Mouse (Mus musculus): ENCODE measurements around the gene Gars.

Gene Gars

GRCm38 (mm10) chr6:55091396-55091795 is 53.6 kb downstream of the Gars start:
- DNase-seq (ENCODE audit: extremely low read depth, insufficient read length, low spot score): no peak

- DNase-seq (ENCODE audit: extremely low read depth, insufficient read length, low spot score): no peak
Observed at GRCm38 (mm10) chr6:55093431-55094146, 55.8 kb downstream of the Gars start.

GRCm38 (mm10) chr6:55098030-55098429 is 60.2 kb downstream of the Gars start:
- DNase-seq (ENCODE audit: extremely low read depth, insufficient read length, low spot score): peak; percentile 26

- no peak for DNase-seq (ENCODE audit: extremely low read depth, insufficient read length, low spot score)
Observed at GRCm38 (mm10) chr6:55098603-55099002, 60.8 kb downstream of the Gars start.

- no peak for DNase-seq (ENCODE audit: extremely low read depth, insufficient read length, low spot score)
Observed at GRCm38 (mm10) chr6:55108358-55108757, 70.6 kb downstream of the Gars start.

GRCm38 (mm10) chr6:55117325-55118109 is 79.7 kb downstream of the Gars start:
- DNase-seq (ENCODE audit: extremely low read depth, insufficient read length, low spot score): no peak

GRCm38 (mm10) chr6:55123056-55123455 is 85.2 kb downstream of the Gars start:
- DNase-seq (ENCODE audit: extremely low read depth, insufficient read length, low spot score): no peak

GRCm38 (mm10) chr6:55126576-55126975 is 88.8 kb downstream of the Gars start:
- DNase-seq (ENCODE audit: extremely low read depth, insufficient read length, low spot score): no peak

- DNase-seq (ENCODE audit: extremely low read depth, insufficient read length, low spot score): no peak
Observed at GRCm38 (mm10) chr6:55128391-55128790, 90.6 kb downstream of the Gars start.

Data from 3134 (cell line).